Mouse (Mus musculus) adrenal gland, adult 8-10 months (tissue): ENCODE measurements around the gene Slc2a13. TPM values are rescaled to one million over a fixed set of nuclear protein-coding genes. Genes with fewer than 3 reads are reported as not detected.

Source experiments
- DNase-seq: peaks from one replicate; pipeline ENCODE4 v3.0.0; 2022
- total RNA-seq, 4 experiments: library from RNA; stranded (reverse); gene quantifications; 2 replicates each; pipeline ENCODE4 v1.2.4; 2022

The Slc2a13 gene
- total RNA-seq, 4 experiments from 2014 or later = 2.9 to 5.0 (median 3.5) TPM

GRCm38 (mm10) chr15:91263926-91264325 lies 309.1 kb downstream of the Slc2a13 start:
- no peak for DNase-seq

GRCm38 (mm10) chr15:91260578-91260977 lies 312.5 kb downstream of the Slc2a13 start:
- DNase-seq = no peak

GRCm38 (mm10) chr15:91257140-91257539 lies 315.9 kb downstream of the Slc2a13 start:
- DNase-seq = no peak

- no peak for DNase-seq
Measured at GRCm38 (mm10) chr15:91255308-91255707, 317.8 kb downstream of the Slc2a13 start.

- no peak for DNase-seq
Measured at GRCm38 (mm10) chr15:91252956-91253355, 320.1 kb downstream of the Slc2a13 start.

- DNase-seq = no peak
Measured at GRCm38 (mm10) chr15:91251544-91252408, 321.3 kb downstream of the Slc2a13 start.

GRCm38 (mm10) chr15:91250815-91251214 lies 322.2 kb downstream of the Slc2a13 start:
- DNase-seq = no peak

GRCm38 (mm10) chr15:91240683-91241335 lies 332.3 kb downstream of the Slc2a13 start:
- DNase-seq = no peak

- DNase-seq = no peak
Measured at GRCm38 (mm10) chr15:91237294-91237693, 335.8 kb downstream of the Slc2a13 start.

Other genes with a start within 250 kb of the Slc2a13 start
- 10 to 100 TPM; 16.4 to 99.1 (median 40.1) TPM for gene Lrrk2, start 99.9 kb upstream of the Slc2a13 start, total RNA-seq